Mouse (Mus musculus): Measurements from ENCODE around the gene Atp2b2. TPM values are rescaled to one million over a fixed set of nuclear protein-coding genes. Genes with fewer than 3 reads are reported as not detected.

Atp2b2 gene
- total and polyA plus RNA-seq, 3 experiments = 0.04 TPM; not detected in 2

DNA sequence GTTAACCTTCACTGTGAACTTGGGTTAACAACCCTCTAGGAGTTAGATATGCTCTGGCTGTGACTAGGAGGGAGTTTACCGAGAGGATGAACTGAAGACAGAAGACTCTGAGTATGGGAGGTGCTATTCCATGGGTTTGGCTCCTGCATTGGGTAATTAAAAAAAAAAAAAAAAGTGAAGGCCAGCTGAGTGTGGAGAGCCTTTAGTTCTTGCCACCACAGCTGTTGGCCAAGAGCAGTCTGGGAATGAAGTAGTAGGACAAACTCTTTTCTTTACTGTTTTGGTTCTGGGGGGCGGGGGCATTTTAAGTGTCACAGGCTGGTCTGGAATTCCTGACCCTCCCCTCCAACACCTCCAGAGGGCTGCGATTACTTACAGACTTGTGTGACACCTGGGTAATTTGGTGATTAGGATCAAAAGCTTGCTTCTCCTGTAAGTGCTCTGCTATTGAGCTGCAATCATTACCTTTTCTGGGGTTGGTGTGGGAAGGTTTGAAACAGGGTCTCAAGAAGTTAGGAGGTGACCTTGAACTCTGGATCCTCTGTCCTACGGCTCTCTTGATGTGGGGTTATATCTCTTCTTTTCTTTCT lies 346.6 kb downstream of the Atp2b2 start:
- Histone ChIP-seq H3K36me3 (ENCODE audit: control insufficient read depth in 1 of 2, insufficient read depth in 2 of 2, low read length in 2 of 2) (peaks cover 16 to 65% of the 10 kb centered on the region in 2 experiments), H3K4me3 (ENCODE audit: control insufficient read depth in 1 of 2, insufficient read depth in 1 of 2, low read depth in 2 of 2, low read length in 2 of 2) (peak overlapping the region; percentile 51 to 52)
- TF ChIP-seq E2F4 (IDR thresholded peaks at IDR 0.05; ENCODE audit: borderline replicate concordance, low read depth, low read length) (no peak), KAT2A (conservative IDR thresholded peaks at IDR 0.05; ENCODE audit: low read depth, low read length) (no peak), CHD1 (IDR thresholded peaks at IDR 0.05; ENCODE audit: low read depth, low read length) (peak; percentile 25), POLR2AphosphoS2 (IDR thresholded peaks at IDR 0.05; ENCODE audit: low read length) (no peak), MAFK (IDR thresholded peaks at IDR 0.05; ENCODE audit: borderline replicate concordance, low read depth, low read length) (no peak), USF1 (IDR thresholded peaks at IDR 0.05; ENCODE audit: low read depth, low read length) (no peak), ZNF384 (IDR thresholded peaks at IDR 0.05; ENCODE audit: low read depth, low read length) (peak; percentile 90), MAZ (IDR thresholded peaks at IDR 0.05; ENCODE audit: low read depth, low read length) (no peak), CHD2 (IDR thresholded peaks at IDR 0.05; ENCODE audit: low read length) (no peak), CTCF (IDR thresholded peaks at IDR 0.05 in 2 of 3, conservative IDR thresholded peaks at IDR 0.05 in 1 of 3; ENCODE audit: control insufficient read depth in 1 of 3, insufficient read depth in 1 of 3, low read depth in 2 of 3, low read length in 3 of 3, poor library complexity in 1 of 3, severe bottlenecking in 1 of 3) (no peak), SIN3A (IDR thresholded peaks at IDR 0.05; ENCODE audit: low read length) (no peak), NRF1 (IDR thresholded peaks at IDR 0.05; ENCODE audit: insufficient read depth, low read depth, low read length, poor library complexity, severe bottlenecking) (no peak), MXI1 (IDR thresholded peaks at IDR 0.05; ENCODE audit: low read depth, low read length) (no peak), ETS1 (IDR thresholded peaks at IDR 0.05; ENCODE audit: low read depth, low read length) (0 out of 2 replicates have a peak, but pooled peaks have one; percentile 40), MYC (IDR thresholded peaks at IDR 0.05; ENCODE audit: low read depth, low read length) (no peak), JUND (IDR thresholded peaks at IDR 0.05; ENCODE audit: low read depth, low read length) (no peak), ZMIZ1 (IDR thresholded peaks at IDR 0.05; ENCODE audit: low read depth, low read length) (no peak), EP300 (IDR thresholded peaks at IDR 0.05; ENCODE audit: low read depth in 1 of 2, low read length in 2 of 2) (no peak)

GRCm38 (mm10) chr6:113695203-113695602 lies 347.2 kb downstream of the Atp2b2 start:
- H3K9me3 ChIP-seq (replicated peaks; ENCODE audit: insufficient read depth, low read length) = no peaks in the 10 kb centered on the region
- H3K27ac ChIP-seq (ENCODE audit: control insufficient read depth, low read depth, low read length) = peak overlapping the region; percentile 99
- TF ChIP-seq CHD1 (IDR thresholded peaks at IDR 0.05; ENCODE audit: low read depth, low read length) = no peak
- no peak for TF ChIP-seq POLR2AphosphoS5 (IDR thresholded peaks at IDR 0.05; ENCODE audit: borderline replicate concordance, low read depth, low read length)
- peak; percentile 63 for TF ChIP-seq TAL1 (IDR thresholded peaks at IDR 0.05; ENCODE audit: low read length)
- TF ChIP-seq MAX (IDR thresholded peaks at IDR 0.05; ENCODE audit: low read length) = no peak
- no peak for TF ChIP-seq MAFK (IDR thresholded peaks at IDR 0.05; ENCODE audit: borderline replicate concordance, low read depth, low read length)
- no peak for TF ChIP-seq CHD2 (IDR thresholded peaks at IDR 0.05; ENCODE audit: low read length)
- no peaks in the 10 kb centered on the region for H3K27me3 ChIP-seq (ENCODE audit: control insufficient read depth in 1 of 2, insufficient read depth in 2 of 2, low read length in 2 of 2)
- H3K4me1 ChIP-seq (ENCODE audit: control insufficient read depth in 1 of 2, insufficient read depth in 2 of 2, low read length in 2 of 2) = peaks cover 29 to 59% of the 10 kb centered on the region in 2 experiments
- H3K36me3 ChIP-seq (ENCODE audit: control insufficient read depth in 1 of 2, insufficient read depth in 2 of 2, low read length in 2 of 2) = peaks cover 12 to 63% of the 10 kb centered on the region in 2 experiments
- H3K9ac ChIP-seq (ENCODE audit: control insufficient read depth, low read depth, low read length, poor library complexity, severe bottlenecking) = peak overlapping the region; percentile 80
- H3K4me3 ChIP-seq (ENCODE audit: control insufficient read depth in 1 of 2, insufficient read depth in 1 of 2, low read depth in 2 of 2, low read length in 2 of 2) = no peak overlapping the region
- H3K79me2 ChIP-seq (ENCODE audit: control insufficient read depth, insufficient read depth, low read length, poor library complexity) = peaks cover 41% of the 10 kb centered on the region
- DNase-seq (ENCODE audit: low read depth, low spot score) = peak; percentile 33

More for the DNA sequence above, 346.6 kb downstream of the Atp2b2 start:
- Histone ChIP-seq H3K9ac (ENCODE audit: control insufficient read depth, low read depth, low read length, poor library complexity, severe bottlenecking) (peak overlapping the region; percentile 80), H3K79me2 (ENCODE audit: control insufficient read depth, insufficient read depth, low read length, poor library complexity) (peaks cover 48% of the 10 kb centered on the region), H3K4me1 (ENCODE audit: control insufficient read depth in 1 of 2, insufficient read depth in 2 of 2, low read length in 2 of 2) (peaks cover 28 to 56% of the 10 kb centered on the region in 2 experiments), H3K27ac (ENCODE audit: control insufficient read depth, low read depth, low read length) (peak overlapping the region; percentile 99), H3K9me3 (replicated peaks; ENCODE audit: insufficient read depth, low read length) (no peaks in the 10 kb centered on the region), H3K27me3 (ENCODE audit: control insufficient read depth in 1 of 2, insufficient read depth in 2 of 2, low read length in 2 of 2) (no peaks in the 10 kb centered on the region)
- peak; percentile 63 for DNase-seq (ENCODE audit: low read depth, low spot score)

Other genes starting within 250 kb of the Atp2b2 start
- gene Slc6a11, start 88.6 kb upstream of the Atp2b2 start, total RNA-seq (2012; rRNA removed) = not detected in 2 replicates
- not detected for gene Slc6a11, start 88.6 kb upstream of the Atp2b2 start, polyA plus RNA-seq (2012; ENCODE audit: insufficient read depth in 1 of 2, insufficient read length in 2 of 2, low read depth in 1 of 2, low replicate concordance in 2 of 2, missing spikeins in 1 of 2)
- gene Slc6a1, start 240.0 kb upstream of the Atp2b2 start, total RNA-seq (2012; rRNA removed) = not detected in 2 replicates
- gene Slc6a1, start 240.0 kb upstream of the Atp2b2 start, polyA plus RNA-seq (2012; ENCODE audit: insufficient read depth in 1 of 2, insufficient read length in 2 of 2, low read depth in 1 of 2, low replicate concordance in 2 of 2, missing spikeins in 1 of 2) = not detected

Data from MEL (cell line).